Mouse (Mus musculus): ENCODE measurements around the gene Itpk1. TPM values are rescaled to one million over a fixed set of nuclear protein-coding genes. Genes with fewer than 3 reads are reported as not detected.

Itpk1 gene
- polyA plus RNA-seq, 1 experiment from 2014 or later = 39.1 TPM

DNA sequence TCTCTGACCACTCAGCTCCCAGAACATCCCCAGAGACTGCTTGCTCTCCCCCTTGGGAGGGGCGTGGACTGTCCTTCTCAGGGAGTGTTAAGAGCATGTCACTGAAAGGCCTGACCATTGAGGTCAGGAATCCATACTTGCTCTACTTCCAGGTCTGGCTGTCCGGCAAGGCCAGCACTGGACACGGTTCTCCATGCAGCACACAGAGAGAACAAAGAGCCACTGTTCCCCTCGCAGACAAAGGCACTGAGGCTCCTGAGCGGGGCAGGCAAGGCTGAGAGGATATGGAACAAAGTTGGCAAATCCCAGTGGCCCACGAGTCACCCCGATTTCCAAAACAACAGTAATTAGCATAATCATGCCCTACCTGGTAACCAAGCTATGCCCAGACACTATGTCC, 77.9 kb downstream of the Itpk1 start:
- Histone ChIP-seq H3K4me1 (replicated peaks) (peaks cover 26% of the 10 kb centered on the region), H3K9me3 (no peaks in the 10 kb centered on the region), H3K27me3 (replicated peaks) (no peaks in the 10 kb centered on the region), H3K4me3 (replicated peaks) (no peak overlapping the region), H3K9ac (no peak overlapping the region), H3K36me3 (no peaks in the 10 kb centered on the region), H3K27ac (no peak overlapping the region), H3K4me2 (replicated peaks) (no peak overlapping the region)
- ATAC-seq = no peak
- WGBS = 75% methylated on average over 7 of the region's 7 CpGs

DNA sequence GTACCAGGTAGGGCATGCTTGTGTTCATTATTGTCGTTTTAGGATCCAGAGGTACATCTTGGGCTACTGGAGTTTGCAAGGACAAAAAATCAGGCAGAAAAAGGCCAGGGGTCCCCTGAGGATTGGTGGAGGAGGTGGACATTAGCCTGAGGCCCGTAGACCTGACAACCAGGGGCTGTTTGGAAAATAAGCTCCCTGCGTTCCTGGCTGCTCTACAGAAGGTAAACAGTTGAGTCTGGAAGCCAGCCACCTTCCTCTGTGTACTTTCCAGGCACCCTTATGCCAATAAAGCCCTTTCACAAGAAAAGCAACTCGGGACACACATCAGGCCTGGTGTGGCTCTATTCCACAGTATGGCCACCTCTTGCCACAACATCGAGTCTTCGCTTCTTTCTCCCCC, 79.0 kb downstream of the Itpk1 start:
- no peaks in the 10 kb centered on the region for H3K36me3 ChIP-seq
- H3K4me3 ChIP-seq (replicated peaks) = no peak overlapping the region
- H3K4me1 ChIP-seq (replicated peaks) = peaks cover 29% of the 10 kb centered on the region
- WGBS = 58% methylated on average over 6 of the region's 6 CpGs
- no peaks in the 10 kb centered on the region for H3K27me3 ChIP-seq (replicated peaks)
- no peak for ATAC-seq
- H3K27ac ChIP-seq = no peak overlapping the region
- no peak overlapping the region for H3K4me2 ChIP-seq (replicated peaks)
- no peak overlapping the region for H3K9ac ChIP-seq
- H3K9me3 ChIP-seq = no peaks in the 10 kb centered on the region

GRCm38 (mm10) chr12:102625118-102625517, 79.6 kb downstream of the Itpk1 start:
- WGBS = 64% methylated on average over 5 of the region's 5 CpGs
- Histone ChIP-seq H3K27ac (no peak overlapping the region), H3K36me3 (no peaks in the 10 kb centered on the region), H3K9me3 (no peaks in the 10 kb centered on the region), H3K4me1 (replicated peaks) (peaks cover 31% of the 10 kb centered on the region), H3K4me2 (replicated peaks) (no peak overlapping the region), H3K9ac (no peak overlapping the region), H3K4me3 (replicated peaks) (no peak overlapping the region), H3K27me3 (replicated peaks) (no peaks in the 10 kb centered on the region)
- no peak for ATAC-seq

DNA sequence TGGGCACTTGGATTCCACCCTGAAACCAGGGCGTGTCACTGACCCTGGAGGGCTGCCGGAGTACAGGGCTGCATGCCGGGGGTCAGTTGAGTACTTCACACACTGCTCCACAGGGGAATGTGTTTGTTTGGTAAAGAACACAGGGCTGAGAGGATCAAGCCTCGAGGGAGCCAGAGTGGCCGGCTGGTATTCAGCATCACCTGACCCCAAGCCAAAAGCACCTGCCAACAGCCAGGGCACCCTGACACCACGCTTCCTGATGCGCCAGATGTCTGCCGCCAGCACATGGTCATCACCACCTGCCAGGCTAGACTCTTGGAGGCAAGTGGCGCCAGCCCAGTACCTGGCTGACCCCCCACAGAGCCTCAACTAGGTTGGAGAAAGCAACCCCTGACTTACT, 80.9 kb downstream of the Itpk1 start:
- no peak overlapping the region for H3K4me3 ChIP-seq (replicated peaks)
- no peaks in the 10 kb centered on the region for H3K36me3 ChIP-seq
- H3K27me3 ChIP-seq (replicated peaks) = no peaks in the 10 kb centered on the region
- no peak overlapping the region for H3K27ac ChIP-seq
- peaks cover 39% of the 10 kb centered on the region for H3K4me1 ChIP-seq (replicated peaks)
- ATAC-seq = no peak
- no peaks in the 10 kb centered on the region for H3K9me3 ChIP-seq
- WGBS = 72% methylated on average over 9 of the region's 9 CpGs
- H3K4me2 ChIP-seq (replicated peaks) = no peak overlapping the region
- no peak overlapping the region for H3K9ac ChIP-seq

- H3K4me3 ChIP-seq (replicated peaks) = no peak overlapping the region
- H3K36me3 ChIP-seq = no peaks in the 10 kb centered on the region
- no peaks in the 10 kb centered on the region for H3K27me3 ChIP-seq (replicated peaks)
- peak overlapping the region; percentile 91 for H3K27ac ChIP-seq
- H3K4me1 ChIP-seq (replicated peaks) = peaks cover 46% of the 10 kb centered on the region
- H3K9ac ChIP-seq = no peak overlapping the region
- 0 out of 2 replicates have a peak, but pooled peaks have one; percentile 1 for ATAC-seq
- H3K9me3 ChIP-seq = no peaks in the 10 kb centered on the region
- WGBS = 68% methylated on average over 12 of the region's 12 CpGs
- H3K4me2 ChIP-seq (replicated peaks) = no peak overlapping the region
Measured at GRCm38 (mm10) chr12:102622302-102622842, 82.4 kb downstream of the Itpk1 start.

DNA sequence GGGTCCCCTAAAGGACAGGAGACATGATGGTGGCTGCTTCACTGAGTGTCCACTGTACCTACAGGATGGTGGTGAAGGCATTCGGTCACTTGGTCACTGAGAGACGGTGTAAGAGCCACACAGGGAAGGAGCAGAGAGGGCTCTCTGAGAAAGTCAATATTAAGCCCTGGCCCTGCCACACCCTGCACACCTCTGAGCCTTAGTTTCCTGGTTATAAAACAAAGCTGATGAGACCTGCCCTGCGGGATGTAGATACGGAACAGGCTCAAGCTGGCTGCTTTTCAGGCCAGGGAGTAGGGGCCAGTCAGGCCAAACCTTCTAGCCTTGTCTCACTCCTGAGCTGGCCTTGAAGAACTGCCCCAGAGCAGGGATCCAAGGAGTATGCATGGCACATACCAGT, 82.9 kb downstream of the Itpk1 start:
- H3K27me3 ChIP-seq (replicated peaks) = no peaks in the 10 kb centered on the region
- no peak overlapping the region for H3K4me3 ChIP-seq (replicated peaks)
- H3K27ac ChIP-seq = peak overlapping the region; percentile 91
- 69% methylated on average over 4 of the region's 4 CpGs for WGBS
- H3K36me3 ChIP-seq = no peaks in the 10 kb centered on the region
- H3K9me3 ChIP-seq = no peaks in the 10 kb centered on the region
- no peak overlapping the region for H3K4me2 ChIP-seq (replicated peaks)
- no peak overlapping the region for H3K9ac ChIP-seq
- peak; percentile 68 for ATAC-seq
- peaks cover 50% of the 10 kb centered on the region for H3K4me1 ChIP-seq (replicated peaks)

GRCm38 (mm10) chr12:102621205-102621604, 83.5 kb downstream of the Itpk1 start:
- Histone ChIP-seq H3K36me3 (no peaks in the 10 kb centered on the region), H3K27me3 (replicated peaks) (no peaks in the 10 kb centered on the region), H3K27ac (peak overlapping the region; percentile 91; the same call in 1 of the 2 replicates), H3K4me3 (replicated peaks) (no peak overlapping the region), H3K9ac (no peak overlapping the region), H3K4me2 (replicated peaks) (no peak overlapping the region), H3K9me3 (no peaks in the 10 kb centered on the region), H3K4me1 (replicated peaks) (peaks cover 54% of the 10 kb centered on the region)
- ATAC-seq = no peak
- WGBS = 76% methylated on average over 4 of the region's 4 CpGs

- 55% methylated on average over 7 of the region's 7 CpGs for WGBS
- peak overlapping the region; percentile 78 for H3K27ac ChIP-seq
Measured at GRCm38 (mm10) chr12:102619908-102620307, 84.8 kb downstream of the Itpk1 start.

DNA sequence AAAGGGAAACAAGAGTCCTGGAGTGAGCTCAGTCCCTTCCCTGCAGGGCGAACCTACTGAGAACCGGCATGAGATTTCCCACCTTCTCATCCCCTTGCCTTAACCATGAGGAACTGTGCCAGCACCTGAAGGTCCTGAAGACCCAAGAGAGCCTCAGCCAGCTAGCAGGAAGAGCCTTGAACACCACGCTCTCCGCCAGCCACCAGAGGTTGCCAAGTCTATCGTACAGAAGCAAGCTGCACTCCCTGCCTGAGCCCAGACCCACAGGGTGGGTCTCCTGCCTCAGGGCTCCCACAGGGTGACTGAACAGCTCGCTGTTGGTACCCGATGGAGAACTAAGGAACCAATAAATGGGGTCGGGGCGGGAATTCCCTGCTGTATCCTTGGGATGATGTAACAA, 86.6 kb downstream of the Itpk1 start:
- no peak overlapping the region for H3K4me3 ChIP-seq (replicated peaks)
- no peak overlapping the region; the same call in 1 of the 2 replicates for H3K27ac ChIP-seq
- H3K4me1 ChIP-seq (replicated peaks) = peaks cover 47% of the 10 kb centered on the region
- H3K4me2 ChIP-seq (replicated peaks) = no peak overlapping the region
- no peaks in the 10 kb centered on the region for H3K36me3 ChIP-seq
- 68% methylated on average over 9 of the region's 9 CpGs for WGBS
- H3K9me3 ChIP-seq = no peaks in the 10 kb centered on the region
- H3K9ac ChIP-seq = no peak overlapping the region
- no peaks in the 10 kb centered on the region for H3K27me3 ChIP-seq (replicated peaks)
- ATAC-seq = no peak

More at GRCm38 (mm10) chr12:102619908-102620307, 84.8 kb downstream of the Itpk1 start:
- peak; percentile 89 for ATAC-seq
- Histone ChIP-seq H3K9ac (no peak overlapping the region), H3K4me2 (replicated peaks) (no peak overlapping the region; the same call in 1 of the 2 replicates), H3K4me1 (replicated peaks) (peaks cover 56% of the 10 kb centered on the region), H3K9me3 (no peaks in the 10 kb centered on the region), H3K4me3 (replicated peaks) (no peak overlapping the region), H3K27me3 (replicated peaks) (no peaks in the 10 kb centered on the region), H3K36me3 (no peaks in the 10 kb centered on the region)

GRCm38 (mm10) chr12:102616843-102617519, 87.7 kb downstream of the Itpk1 start:
- Histone ChIP-seq H3K9me3 (no peaks in the 10 kb centered on the region), H3K4me2 (replicated peaks) (0 out of 2 replicates have a peak overlapping the region, but pooled peaks have one; percentile 1), H3K9ac (no peak overlapping the region), H3K27me3 (replicated peaks) (no peaks in the 10 kb centered on the region), H3K36me3 (no peaks in the 10 kb centered on the region), H3K27ac (peak overlapping the region; percentile 32; the same call in 1 of the 2 replicates), H3K4me3 (replicated peaks) (no peak overlapping the region), H3K4me1 (replicated peaks) (peaks cover 36% of the 10 kb centered on the region)
- ATAC-seq = peak; percentile 9; the same call in 1 of the 2 replicates
- 59% methylated on average over 7 of the region's 7 CpGs for WGBS

- Histone ChIP-seq H3K4me1 (replicated peaks) (peaks cover 32% of the 10 kb centered on the region), H3K36me3 (no peaks in the 10 kb centered on the region), H3K9ac (no peak overlapping the region), H3K27ac (no peak overlapping the region), H3K4me3 (replicated peaks) (no peak overlapping the region), H3K4me2 (replicated peaks) (no peak overlapping the region), H3K27me3 (replicated peaks) (no peaks in the 10 kb centered on the region), H3K9me3 (no peaks in the 10 kb centered on the region)
- WGBS = 35% methylated on average over 4 of the region's 4 CpGs
- ATAC-seq = no peak
Measured at GRCm38 (mm10) chr12:102616201-102616600, 88.5 kb downstream of the Itpk1 start.

DNA sequence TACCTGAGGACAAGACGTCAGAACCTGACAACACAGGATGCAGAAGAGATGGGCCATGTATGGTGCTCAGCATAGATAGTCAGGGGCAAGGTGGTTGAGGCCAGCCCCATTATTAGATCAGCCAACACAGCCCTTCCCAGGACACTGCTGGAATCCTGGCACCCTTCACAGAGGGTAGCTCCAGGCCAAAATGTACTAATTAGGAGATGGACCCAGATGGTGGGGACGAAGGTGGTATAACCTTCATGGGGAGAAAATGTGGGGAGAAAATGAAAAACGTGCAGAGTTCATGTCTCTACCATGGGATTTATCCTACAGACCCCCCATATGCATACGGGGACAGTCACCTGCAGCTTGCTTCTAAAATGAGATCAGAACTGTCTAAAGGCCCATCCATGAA, 91.3 kb downstream of the Itpk1 start:
- Histone ChIP-seq H3K9ac (no peak overlapping the region), H3K9me3 (no peaks in the 10 kb centered on the region), H3K27me3 (replicated peaks) (no peaks in the 10 kb centered on the region), H3K4me1 (replicated peaks) (peaks cover 18% of the 10 kb centered on the region; the same call in 1 of the 2 replicates), H3K4me2 (replicated peaks) (no peak overlapping the region), H3K27ac (no peak overlapping the region), H3K4me3 (replicated peaks) (no peak overlapping the region), H3K36me3 (no peaks in the 10 kb centered on the region)
- no peak for ATAC-seq
- WGBS = 92% methylated on average over 4 of the region's 4 CpGs

DNA sequence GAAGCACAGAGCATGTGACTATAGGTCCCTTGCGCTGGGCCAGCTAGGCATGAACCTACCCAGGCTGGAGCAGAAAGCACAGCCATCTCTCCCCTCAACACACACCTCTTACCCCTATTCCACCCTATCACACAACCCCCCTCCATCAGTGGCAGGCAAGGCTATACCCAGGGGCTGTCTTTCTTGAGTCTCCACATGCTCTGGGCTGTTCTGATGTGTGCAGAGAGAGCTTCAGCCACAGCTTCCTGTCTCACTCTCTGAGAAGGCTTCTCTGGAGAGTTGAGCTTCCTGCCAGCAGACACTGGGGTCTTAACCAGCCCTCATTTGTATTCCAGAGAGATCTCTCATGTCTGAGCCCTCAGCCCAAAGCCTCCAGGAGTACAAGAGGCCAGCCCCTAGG, 92.3 kb downstream of the Itpk1 start:
- no peaks in the 10 kb centered on the region for H3K27me3 ChIP-seq (replicated peaks)
- H3K4me3 ChIP-seq (replicated peaks) = no peak overlapping the region
- ATAC-seq = no peak
- no peak overlapping the region for H3K4me2 ChIP-seq (replicated peaks)
- no peaks in the 10 kb centered on the region for H3K36me3 ChIP-seq
- H3K4me1 ChIP-seq (replicated peaks) = peaks cover 19% of the 10 kb centered on the region; the same call in 1 of the 2 replicates
- no peaks in the 10 kb centered on the region for H3K9me3 ChIP-seq
- no peak overlapping the region for H3K27ac ChIP-seq
- 91% methylated on average over 1 of the region's 1 CpGs for WGBS
- H3K9ac ChIP-seq = no peak overlapping the region
